Mouse (Mus musculus): ENCODE results near the gene Sdad1. TPM values are rescaled to one million over a fixed set of nuclear protein-coding genes. Genes with fewer than 3 reads are reported as not detected.

Gene Sdad1
- total RNA-seq, 2 experiments from 2014 or later, result 12.4 to 13.9 TPM

DNA sequence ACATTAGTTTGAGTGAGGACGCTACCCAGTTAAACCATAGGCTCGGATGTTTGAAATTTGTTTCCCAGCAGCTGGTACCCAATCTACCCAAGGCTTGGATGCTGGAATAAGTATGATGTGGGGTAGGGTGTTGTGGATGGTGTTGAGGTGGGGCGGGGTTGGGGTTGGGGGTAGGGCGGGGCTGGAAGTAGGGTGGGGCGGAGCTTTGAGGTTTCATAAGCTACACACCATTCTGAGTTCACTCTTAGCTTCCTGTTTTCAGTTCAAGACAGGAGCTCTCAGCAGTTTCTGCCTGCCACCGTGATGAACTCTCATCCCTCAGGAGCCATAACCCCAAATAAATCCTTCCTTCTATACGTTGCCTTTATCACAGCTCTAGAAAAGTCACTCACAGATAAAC is 7.8 kb upstream of the Sdad1 start:
- no peak for DNase-seq
- intact Hi-C loops (cut with DNase I), result no loop called here

- intact Hi-C loops (cut with DNase I), result loop anchor here (5.0 kb wide), 1 partner anchor 194 kb away; the partner anchor contains the start of gene Scarb2
- no peak for DNase-seq
Observed at GRCm38 (mm10) chr5:92313776-92314175, 3.5 kb upstream of the Sdad1 start.

DNA sequence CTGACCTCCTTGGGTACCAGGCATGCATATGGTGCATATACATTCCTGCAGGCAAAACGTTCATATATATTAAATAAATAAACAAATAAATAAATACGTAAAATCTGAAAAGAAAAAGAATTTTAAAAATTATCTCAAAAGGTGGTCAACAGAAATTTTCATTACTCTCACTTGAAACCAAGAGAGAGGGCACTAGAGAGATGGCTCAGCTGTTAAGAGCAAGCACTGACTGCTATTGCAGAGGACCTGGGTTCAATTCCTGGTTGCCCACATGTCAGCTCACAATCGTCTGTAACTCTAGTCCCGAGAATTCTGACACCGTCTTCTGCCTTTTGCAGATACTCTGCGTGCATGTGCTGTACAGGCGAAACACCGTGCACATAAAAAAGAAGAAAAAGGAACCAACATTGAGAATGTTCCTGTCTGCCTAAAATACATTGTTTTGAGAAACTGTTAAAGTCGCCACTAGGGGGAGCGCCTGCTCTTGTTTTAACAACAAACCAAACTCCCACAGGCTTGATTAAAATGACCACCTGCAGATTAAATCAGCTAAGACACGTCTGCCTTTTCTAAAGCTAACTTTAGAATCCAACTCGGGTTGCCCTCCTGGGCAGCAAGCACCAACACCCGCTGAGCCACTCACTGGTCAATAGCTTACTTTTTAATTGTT is 1.9 kb upstream of the Sdad1 start:
- intact Hi-C loops (cut with DNase I), result loop anchor here (1.0 to 5.0 kb wide), 2 partner anchors 69 to 195 kb away; partner anchors contain the start of gene Scarb2

GRCm38 (mm10) chr5:92304291-92304690 is 6.0 kb downstream of the Sdad1 start:
- no peak for DNase-seq
- intact Hi-C loops (cut with DNase I), result no loop called here

More for the DNA sequence above, 1.9 kb upstream of the Sdad1 start:
- DNase-seq, result peak; percentile 85 to 91

DNA sequence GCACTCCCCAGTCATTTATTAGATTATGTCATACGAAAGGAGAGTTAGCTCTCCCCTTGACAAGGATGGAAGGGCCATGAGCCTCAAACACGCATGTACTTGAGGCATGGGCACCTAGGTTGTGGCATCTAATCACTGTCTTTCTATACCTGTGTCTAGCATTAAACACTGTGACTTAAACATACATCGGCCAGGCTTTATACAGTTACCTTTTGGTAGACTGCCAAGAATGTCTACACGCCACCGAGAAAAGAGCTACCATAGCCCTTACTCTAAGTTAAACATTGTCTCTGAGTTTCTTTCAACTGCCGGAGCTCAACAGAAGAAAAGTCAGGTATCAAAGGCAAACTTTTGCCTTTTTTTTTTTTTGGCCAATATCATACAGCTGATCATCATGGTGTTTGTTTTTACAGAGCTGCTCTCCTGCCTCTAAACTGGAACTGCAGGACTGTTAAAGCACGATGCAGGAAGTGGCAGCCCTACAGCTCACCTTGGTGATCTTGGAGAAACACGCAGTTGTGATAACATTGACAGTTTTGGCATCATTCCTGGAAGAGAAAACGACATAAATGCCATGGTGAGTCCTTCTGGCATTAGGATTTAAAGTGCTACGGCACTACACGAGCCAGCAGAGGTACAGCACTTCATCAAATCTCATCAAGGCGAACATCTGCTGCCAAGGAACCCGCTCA is 8.0 kb downstream of the Sdad1 start:
- intact Hi-C loops (cut with DNase I), result no loop called here
- no peak for DNase-seq

DNA sequence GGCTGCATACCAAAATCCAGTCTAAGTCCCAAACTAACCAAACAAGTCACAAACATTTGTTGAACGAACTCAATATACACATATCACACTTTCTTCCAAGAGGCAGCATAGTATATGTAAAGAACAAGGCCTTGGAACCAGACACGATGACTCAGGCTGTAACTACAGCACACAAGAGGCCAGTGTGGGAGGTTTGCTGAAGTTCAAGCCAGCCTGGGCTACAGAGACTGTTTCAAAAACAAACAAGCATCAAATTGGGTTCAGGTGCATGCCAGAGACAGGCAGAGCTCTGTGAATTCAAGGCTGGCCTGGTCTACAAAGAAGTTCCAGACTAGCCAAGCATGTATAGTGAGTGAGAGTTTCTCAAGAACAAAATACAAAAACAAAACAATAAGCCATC is 15.8 kb downstream of the Sdad1 start:
- intact Hi-C loops (cut with DNase I), result no loop called here
- DNase-seq, result no peak

DNA sequence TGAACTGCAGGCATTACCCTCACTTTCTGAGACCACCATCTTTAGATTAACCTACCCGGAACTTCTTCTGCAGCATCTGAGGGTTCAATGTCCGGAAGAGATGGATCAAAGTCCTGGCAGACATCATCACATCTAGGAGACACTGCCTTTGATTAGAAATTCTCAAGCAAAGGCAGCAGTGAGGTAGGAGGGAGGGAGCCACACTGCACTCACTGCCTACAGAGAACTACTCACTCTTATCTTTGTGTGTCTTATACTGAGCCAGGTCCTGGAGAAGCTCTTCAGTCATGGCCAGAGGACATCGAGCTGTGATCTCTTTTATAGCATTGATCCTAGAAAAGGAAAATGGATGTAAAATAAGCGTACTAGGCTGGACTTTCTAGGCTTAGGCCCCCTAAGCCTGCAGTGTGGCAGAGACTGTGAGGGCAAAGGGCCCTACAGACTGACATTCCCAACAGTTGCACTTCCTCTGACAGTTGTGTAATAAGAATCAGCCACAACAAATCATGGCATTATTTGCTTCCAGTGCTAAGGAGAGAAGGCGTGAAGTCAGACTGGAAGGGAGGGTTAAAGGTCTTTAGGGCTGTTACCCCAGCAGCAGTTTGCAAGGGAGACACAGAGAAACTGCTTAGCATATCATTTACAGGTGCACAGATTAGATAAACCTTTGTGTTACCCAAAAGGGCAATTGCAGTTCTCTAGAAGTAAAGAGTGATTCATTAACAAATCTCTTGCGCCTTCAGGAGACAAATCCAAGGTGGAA is 18.4 kb downstream of the Sdad1 start:
- no peak for DNase-seq
- intact Hi-C loops (cut with DNase I), result no loop called here

- intact Hi-C loops (cut with DNase I), result no loop called here
- no peak for DNase-seq
Observed at GRCm38 (mm10) chr5:92287840-92288239, 22.4 kb downstream of the Sdad1 start.

- intact Hi-C loops (cut with DNase I), result no loop called here
- no peak for DNase-seq
Observed at GRCm38 (mm10) chr5:92283107-92283506, 27.2 kb downstream of the Sdad1 start.

DNA sequence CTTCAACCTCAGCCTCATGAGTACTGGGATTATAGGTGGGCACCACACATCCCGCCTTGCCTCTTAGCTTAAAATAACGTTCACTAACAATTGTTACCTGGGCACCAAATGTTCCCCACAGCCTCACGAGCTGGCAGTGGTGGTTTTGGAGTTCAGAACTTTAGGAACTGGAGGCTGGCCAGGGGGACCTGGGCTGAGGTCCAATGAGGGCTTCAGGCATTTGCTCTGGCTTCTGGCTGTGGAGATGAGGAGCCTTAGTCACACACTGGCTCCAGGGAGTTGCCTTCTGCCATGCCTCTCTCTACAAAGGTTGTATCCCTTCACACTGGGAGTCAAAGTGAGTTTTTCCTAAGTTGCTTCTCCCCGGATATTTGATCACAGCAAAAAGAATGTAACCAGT is 27.7 kb downstream of the Sdad1 start:
- intact Hi-C loops (cut with DNase I), result no loop called here
- peak; percentile 47 to 65 for DNase-seq

GRCm38 (mm10) chr5:92278942-92279537 is 31.2 kb downstream of the Sdad1 start:
- DNase-seq, result peak in 1 of 2 experiments; percentile 11
- intact Hi-C loops (cut with DNase I), result no loop called here

- intact Hi-C loops (cut with DNase I), result no loop called here
- DNase-seq, result peak; percentile 86 to 88
Observed at GRCm38 (mm10) chr5:92277437-92278394, 32.6 kb downstream of the Sdad1 start, which contains the start of gene Naaa. Gene Naaa, minus strand, starts transcription at chr5:92278170.

GRCm38 (mm10) chr5:92270496-92270895 is 39.8 kb downstream of the Sdad1 start:
- DNase-seq, result no peak
- intact Hi-C loops (cut with DNase I), result no loop called here

DNA sequence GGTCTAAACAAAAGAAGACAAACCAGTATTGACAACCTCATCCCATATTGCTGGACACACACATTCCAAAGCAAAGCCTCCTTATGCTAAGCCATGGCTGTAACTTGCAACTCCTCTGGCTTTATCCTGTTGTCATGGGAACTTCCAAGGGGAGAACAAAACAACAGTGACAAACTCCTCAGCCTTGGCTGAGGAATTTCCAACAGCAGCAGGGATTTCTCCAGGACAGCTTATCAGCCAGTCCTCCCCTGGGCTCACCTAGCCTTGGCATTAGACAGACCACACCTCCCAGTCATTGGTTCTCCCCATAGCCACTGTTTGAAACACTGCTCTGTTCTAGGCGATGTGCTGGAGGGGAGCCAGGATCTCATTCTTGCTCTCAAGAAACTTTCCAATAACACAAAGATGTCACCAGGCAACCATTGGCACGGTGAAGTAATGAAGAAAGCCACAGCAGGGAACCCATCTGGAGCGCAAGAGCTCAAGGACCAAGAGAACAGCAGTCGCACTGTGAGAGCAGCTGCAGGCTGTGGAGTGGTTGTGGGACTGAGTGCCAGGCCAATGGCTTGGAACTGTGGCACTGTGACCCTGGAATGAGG is 46.4 kb downstream of the Sdad1 start:
- intact Hi-C loops (cut with DNase I), result no loop called here
- peak; percentile 71 to 72 for DNase-seq

DNA sequence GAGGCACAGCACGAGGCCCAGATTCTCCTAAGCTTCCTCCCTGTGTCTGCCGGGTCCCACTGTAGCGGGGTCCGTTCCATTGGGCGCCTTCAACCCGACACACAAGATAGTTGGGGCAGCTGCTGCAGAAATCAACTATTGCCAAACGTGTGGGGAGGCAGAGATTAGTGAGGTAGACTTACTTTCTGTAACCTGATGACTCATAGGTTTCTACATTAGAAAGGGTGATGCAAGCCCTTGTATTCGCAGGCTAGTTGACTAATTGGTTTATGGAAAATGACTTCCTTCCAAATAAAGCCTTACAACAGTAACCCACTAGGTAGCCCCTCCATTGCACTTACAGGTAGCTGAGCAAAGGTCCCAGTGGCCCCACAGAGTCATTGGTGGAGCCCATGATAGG is 47.6 kb downstream of the Sdad1 start:
- no peak for DNase-seq
- intact Hi-C loops (cut with DNase I), result no loop called here

- DNase-seq, result no peak
- intact Hi-C loops (cut with DNase I), result no loop called here
Observed at GRCm38 (mm10) chr5:92256218-92256617, 54.1 kb downstream of the Sdad1 start, which contains the start of gene Ppef2. Gene Ppef2, minus strand, starts transcription at chr5:92256278.

DNA sequence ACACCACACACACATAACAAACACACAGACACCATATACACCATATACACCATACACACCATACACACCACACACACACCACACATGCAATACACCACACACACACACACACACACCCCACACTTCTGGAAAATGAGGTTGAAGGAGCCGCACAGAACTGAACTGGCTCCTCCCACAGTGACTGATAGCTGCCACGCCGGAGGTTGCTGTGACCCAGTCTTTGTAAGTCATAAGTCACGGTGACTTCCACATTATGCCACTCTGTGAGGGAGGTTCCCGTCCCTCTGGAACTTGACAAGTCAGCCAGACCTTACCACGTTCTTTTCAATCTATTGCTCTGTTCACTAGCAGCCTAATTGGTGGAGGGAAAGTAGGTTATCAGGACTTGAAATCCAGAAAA is 55.8 kb downstream of the Sdad1 start:
- DNase-seq, result no peak
- intact Hi-C loops (cut with DNase I), result no loop called here

DNA sequence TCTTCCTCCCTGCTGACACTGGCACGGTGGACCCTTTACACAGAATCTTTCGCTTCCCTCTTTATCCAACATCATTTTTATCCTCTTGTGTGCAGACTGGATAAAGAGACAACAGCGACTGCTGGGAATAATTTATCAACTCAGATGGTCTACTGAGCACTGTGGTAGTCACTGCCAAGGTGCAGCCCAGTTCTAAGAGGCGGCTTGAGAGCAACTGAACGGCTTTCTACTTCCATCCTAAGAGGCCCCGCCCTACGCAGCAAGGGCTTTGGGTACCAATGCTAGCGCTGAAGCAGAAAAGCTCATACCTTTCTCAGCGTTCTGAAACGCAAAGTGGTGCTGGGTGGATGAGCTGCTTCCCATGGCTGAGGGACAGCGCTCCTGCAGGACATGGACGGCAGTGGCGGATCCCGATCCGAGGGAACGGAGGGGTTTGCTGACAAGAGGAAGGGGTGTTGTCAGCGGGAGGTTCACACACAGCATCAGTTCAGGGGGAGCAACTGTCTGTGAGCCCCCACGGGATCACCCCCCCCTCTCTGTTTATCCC is 57.4 kb downstream of the Sdad1 start:
- intact Hi-C loops (cut with DNase I), result no loop called here
- DNase-seq, result no peak

DNA sequence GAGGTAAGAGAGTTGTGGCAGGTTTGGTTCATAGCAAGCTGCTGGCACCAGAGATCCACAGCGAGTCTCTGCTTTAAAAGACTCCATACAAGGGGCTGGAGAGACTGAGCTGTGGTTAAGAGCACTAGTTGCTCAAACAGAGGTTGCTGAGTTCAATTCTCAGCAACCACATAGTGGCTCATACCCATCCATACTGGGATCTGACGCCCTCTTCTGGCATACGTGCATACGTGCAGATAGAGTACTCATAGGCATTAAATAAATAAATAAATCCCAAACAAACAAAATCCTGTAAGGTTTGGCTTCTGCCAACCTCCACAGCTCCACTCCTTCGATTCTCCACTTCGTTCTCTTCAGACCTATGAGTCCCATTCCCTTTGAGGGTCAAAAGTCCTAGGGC is 58.2 kb downstream of the Sdad1 start:
- intact Hi-C loops (cut with DNase I), result no loop called here
- no peak for DNase-seq
